Mouse (Mus musculus) gastrocnemius, adult 8-10 months (tissue): ENCODE data around the gene Nf1. TPM values are rescaled to one million over a fixed set of nuclear protein-coding genes. Genes with fewer than 3 reads are reported as not detected.
"Not testable (repeated sequence)": the region's sequence is repeated elsewhere in the genome, so short reads cannot be mapped to it uniquely, and the experiment has no call there.

Experiments used
- DNase-seq, 2 experiments: peaks; one replicate each; pipeline ENCODE4 v3.0.0; 2022; ENCODE audit warnings: low spot score in 2 of 2
- total RNA-seq, 4 experiments: library from RNA; stranded (reverse); gene quantifications; 2 replicates each; pipeline ENCODE4 v1.2.4; 2022

Nf1 gene
- total RNA-seq: 10 to 100 TPM; 13.8 to 17.5 (median 16.6) TPM

DNA sequence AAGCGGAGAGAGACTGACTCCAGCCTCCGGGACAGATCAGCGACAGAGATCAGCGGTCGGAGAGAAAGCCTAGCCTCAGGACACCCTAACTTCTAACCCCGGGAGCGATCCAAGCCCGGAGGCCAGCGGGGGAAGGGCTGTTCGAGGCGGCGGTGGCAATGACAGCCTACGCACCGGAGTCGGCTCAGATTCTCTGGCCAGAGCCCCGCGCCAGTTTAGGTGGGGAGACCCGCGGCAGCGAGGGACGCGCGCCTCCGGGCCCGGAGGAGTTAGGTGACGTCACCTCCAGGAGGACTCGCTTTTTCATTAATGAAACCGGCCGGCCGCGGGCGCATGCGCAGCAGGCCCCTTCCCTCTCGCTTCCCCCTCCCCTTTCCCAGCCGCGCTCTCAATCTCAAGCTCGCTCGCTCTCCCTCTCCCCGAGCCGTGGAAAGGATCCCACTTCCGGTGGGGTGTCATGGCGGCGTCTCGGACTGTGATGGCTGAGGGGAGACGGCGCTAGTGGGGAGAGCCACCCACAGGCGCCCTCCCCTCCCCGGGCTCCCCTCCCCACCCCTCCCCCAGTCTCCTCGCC, at the start of gene Nf1:
TSS of gene Nf1 (plus strand) at position 460 of the 574 bp plus-strand sequence.
- DNase-seq: peak; percentile 92 to 93

DNA sequence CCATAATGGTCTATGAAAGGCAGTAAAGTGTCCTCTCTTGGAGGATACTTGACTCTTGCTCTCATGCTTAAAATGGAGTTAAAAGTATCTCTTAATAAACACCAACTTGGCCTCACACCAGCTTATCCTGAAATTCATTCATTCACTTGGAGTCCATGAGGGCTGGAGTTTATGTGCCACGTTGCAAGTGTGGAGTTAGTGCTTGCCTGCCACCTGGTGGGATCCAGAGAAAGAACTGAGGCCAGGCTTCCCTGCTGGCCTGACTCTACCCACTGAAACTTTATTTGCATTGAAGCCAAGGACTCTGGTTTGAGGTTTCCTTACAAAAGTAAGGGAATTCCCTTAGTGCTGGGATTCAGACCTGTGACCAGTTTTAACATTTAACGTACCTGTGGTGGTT, 49.0 kb upstream of the Nf1 start:
- DNase-seq: peak in 1 of 2 experiments; percentile 12

DNA sequence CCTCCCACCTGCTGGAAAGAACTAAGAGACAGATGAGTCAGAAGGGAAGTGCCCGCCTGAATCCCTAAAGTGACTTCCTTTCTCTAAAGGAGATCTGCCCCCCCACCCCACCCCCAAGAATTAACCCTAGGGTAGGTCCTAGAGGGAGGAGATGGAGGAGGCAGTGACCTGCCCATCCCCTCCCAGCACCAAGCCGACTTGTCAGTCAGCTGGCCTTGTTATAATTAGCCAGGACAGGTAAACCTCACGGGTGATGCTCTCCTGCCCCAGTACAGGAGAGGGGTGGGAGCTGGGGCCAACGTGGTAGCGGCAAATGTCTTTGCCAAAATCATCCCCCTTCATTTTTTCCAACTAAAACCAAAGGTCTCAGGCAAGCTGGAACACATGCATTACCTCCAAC, 47.8 kb upstream of the Nf1 start:
- DNase-seq: no peak

- no peak for DNase-seq
Observed at GRCm38 (mm10) chr11:79292130-79292529, 47.4 kb upstream of the Nf1 start.

DNA sequence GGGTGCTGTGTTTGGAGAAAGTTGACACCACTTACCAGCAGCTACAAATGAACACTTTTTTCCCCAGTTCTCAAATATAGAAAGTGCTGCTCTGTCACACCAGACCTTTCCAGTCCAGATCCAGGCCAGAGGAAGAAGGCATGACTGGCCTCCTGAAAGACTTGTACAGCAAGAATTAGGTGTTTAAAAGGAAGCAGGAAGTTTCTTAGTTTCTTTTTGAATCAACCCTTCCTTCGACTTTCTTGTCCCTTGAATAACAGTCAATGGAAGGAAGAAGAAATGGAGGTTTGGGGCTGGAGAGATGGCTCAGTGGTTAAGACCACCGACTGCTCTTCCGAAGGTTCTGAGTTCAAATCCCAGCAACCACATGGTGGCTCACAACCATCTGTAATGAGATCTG, 46.5 kb upstream of the Nf1 start:
- no peak for DNase-seq

DNA sequence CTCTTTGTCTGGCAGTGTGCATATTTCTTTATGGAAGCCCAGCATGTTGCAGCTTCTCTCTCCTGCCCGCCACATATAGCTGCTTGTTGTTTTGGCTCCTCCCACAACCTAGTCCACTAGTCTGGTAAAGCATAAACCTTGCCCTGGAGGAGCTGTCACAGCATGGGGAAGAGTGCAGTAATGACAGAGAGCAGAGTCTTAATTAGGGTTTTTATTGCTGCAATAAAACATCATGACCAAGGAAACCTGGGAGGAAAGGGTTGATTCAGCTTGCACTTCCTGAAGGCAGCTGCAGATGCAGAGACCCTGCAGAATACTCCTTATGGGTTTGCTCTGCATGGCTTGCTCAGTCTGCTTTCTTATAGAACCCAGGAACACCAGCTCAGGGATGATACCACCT, 45.5 kb upstream of the Nf1 start:
- DNase-seq: no peak

GRCm38 (mm10) chr11:79296167-79296566, 43.3 kb upstream of the Nf1 start:
- DNase-seq: no peak

DNA sequence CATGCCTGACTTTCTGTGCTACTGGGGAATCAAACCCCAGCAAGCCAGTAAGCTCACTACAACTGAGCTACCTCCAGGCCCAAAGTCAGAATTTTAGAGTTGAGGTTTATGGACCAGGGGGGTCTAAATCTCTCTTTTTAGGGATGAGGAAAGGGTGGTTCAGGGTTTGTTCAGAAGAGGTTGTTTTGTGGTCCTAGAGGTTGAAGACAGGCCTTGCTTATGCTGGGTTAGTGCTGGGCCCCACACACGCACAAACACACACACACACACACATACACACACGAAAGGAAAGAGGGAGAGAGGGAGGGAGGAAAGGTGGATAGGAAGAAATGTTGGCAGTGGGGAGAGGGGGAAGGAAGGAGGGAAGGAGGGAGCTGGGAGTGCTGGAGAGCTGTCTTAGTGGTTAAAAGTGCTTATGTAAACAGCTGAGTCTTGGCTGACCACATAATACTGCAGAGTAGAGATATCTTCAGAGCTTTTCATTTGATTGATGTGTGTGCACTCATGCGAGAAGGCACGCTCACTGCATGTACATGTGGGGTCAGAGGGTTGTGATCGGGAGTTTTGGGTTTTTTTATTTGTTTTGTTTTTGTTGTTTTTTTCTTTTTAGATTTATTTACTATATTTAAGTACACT, 42.5 kb upstream of the Nf1 start, which contains the start of gene Gm9964:
TSS of gene Gm9964 (minus strand) at position 51 of the 636 bp plus-strand sequence.
- DNase-seq: no peak

- no peak for DNase-seq
Observed at GRCm38 (mm10) chr11:79299719-79300431, 39.6 kb upstream of the Nf1 start.

DNA sequence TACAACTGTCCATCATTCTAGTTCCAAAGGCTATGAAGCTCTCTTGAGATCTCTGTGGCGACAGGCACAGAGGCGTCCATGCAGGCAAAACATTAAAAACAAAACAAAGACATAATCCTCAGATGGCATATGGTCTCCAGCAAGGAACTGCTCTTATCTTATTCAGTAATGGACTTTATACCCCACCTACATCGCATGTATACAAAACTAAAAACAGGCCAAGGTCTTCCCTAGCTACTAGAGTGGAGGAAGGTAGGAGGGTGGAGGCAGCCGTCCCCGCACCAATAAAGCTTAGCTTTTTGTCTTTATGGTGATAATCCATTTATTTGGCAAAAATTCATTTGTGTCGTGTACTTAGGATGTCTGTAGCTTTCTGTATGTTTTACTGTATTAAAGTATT, 36.4 kb upstream of the Nf1 start:
- DNase-seq: no peak

GRCm38 (mm10) chr11:79304245-79304644, 35.2 kb upstream of the Nf1 start:
- not testable (repeated sequence) for DNase-seq

DNA sequence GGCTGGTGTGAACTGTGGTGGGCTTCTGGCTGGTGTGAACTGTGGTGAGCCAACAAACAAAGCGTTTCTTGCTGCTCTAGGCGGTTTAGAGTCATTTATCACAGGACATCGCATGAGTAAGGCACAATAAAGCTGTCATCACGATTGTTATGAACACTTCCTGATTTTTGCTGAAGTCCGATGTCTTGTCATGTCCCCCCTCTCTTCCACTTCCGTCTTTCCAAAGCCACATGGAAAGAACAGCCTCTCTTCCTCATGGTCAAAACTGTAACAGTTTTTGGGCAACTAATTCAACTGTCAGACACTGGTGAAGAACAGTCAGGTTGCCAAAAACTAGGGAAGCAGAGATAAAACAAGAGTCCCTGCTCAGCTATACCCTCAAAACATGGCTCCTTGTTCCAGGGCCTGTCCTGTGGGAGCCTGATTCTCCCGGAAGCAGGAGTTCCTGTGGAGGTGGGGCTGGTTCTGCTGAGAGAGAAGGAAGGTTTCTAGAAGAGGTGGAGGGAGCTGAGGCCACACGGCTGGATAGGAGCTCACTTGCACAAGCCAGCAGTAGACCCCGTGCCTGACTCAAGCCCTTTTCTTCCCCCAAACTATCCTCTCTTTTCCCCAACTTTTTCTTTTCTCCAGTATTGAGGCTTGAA, 33.7 kb upstream of the Nf1 start:
- no peak for DNase-seq

DNA sequence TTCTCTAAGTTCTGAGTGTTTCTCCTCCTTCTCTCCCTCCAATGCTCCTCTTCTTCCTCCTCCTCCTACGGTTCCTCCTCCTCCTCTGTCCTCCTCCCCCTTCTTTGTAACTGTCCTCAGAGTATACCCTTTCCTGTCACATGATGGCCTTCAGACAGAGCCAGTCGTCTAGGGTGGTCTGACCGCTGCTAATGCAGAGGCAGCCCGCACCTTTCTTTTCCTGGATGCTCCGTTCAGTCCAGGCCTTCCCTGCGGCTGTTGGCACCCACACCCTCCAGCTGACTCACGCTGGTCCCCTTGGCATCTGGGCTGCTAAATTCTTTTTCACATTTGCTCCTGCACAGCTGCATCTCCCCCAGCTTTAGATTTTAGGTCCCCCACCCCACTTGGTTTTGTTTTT, 33.0 kb upstream of the Nf1 start:
- peak; percentile 9 to 12 for DNase-seq

DNA sequence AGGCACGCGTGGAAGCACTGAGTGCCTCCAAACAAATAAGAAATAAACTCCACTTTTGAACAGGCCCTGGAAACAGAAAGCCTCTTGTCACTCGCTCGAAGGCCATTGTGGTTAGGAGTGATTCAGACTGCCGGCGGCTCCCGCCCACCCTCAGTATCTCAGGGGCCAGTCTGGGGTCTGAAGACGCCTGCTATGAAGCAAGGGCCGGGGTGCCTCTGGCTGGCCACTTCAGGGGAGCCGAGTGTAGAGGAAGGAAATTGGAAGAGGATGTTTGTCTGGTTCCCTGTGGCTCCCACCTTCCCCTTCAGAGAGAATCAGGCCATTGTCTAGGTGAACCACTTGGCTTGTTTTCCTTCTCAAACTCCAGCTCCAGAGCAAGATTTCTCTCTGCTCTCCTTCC, 32.5 kb upstream of the Nf1 start:
- no peak for DNase-seq

DNA sequence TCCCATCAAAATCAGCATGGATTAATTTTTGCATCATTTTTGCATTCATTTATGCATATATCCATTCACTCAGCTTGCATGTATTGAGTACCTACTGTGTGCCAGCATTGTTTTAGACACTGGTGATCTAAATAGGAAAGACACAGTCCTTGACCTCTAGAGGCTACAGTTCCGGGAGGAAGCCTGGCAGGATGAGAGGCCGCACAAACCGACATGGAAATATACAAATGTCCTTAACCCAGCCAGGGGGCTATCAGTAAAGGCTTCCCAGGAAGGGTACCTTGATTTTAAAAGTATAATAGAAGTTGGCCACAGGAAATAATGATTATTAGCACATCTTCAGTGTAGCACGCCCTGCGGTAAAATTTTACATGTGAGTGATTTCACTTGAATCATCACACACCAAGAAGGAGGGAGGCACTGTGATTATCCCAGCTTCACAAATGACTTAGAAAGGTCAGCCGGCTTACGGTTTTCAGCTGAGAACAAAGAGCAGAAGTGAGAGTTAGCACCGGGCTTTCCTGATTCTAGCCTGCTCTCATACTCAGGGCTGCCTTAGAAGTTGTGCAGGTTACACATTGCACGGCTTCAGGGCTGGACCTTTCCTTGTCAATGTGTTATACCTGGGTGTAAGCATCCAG, 31.8 kb upstream of the Nf1 start:
- no peak for DNase-seq

DNA sequence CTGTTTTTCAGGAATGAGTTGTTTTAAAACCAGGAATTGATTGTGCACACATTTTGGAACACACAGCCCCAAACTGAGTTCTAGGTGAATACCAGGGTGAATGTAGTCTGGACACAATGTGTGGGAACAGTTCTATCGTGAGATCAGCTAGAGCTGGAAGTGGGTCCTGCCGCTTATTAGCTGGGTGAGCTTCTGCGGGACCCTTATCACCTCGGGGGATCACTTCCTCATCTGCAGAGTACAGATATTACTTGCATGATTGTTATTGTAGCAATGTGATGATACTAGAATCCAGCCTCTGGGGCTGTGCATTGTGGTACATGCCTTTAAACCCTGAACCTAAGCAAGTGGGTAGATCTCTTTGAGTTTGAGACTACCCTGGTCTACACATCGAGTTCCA, 29.0 kb upstream of the Nf1 start:
- DNase-seq: no peak

DNA sequence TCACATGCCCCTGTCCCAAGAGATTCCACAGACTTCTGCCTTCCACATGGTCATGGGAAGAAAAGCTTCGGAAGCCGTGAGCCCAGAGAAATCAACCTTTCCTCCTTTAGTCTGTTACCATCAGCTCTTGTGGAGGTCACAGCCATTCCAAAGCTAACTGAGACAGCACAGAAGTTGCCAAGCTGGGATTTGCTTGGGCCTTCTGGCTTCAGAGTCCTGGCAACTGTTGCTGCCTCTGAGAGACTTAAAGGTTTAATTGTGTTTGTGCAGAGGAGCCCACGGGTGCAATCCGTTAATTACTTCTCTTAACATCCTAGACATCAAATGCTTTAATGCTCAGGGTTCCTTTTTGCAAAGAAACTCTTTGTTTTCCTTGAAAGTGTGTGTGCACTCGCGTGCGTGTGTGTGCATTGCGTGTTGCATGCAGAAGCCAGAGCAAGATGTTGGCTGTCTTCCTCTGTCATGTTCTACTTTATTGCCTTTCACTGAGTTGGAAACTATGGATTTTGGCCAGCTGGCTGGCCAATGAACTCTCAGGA, 22.6 kb upstream of the Nf1 start:
- no peak for DNase-seq

DNA sequence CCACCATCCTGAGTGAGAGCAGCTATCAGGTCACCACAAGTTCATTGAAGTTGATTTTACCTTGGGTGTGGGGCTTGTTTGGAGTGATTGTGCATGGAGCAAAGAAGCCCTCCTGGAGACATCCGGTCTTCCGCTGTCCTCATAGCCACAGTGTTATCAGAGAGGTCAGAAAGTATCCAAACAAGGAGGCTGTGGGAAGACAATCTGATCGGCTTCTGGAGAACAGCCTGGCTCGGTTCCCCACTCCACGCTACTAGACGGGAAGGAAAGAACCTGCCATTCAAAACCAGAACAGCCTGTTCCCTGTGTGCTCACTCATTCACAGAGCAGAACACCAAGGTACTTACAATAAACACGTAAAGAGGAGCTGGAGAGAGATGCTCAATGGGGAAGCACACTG, 19.7 kb upstream of the Nf1 start:
- DNase-seq: no peak

DNA sequence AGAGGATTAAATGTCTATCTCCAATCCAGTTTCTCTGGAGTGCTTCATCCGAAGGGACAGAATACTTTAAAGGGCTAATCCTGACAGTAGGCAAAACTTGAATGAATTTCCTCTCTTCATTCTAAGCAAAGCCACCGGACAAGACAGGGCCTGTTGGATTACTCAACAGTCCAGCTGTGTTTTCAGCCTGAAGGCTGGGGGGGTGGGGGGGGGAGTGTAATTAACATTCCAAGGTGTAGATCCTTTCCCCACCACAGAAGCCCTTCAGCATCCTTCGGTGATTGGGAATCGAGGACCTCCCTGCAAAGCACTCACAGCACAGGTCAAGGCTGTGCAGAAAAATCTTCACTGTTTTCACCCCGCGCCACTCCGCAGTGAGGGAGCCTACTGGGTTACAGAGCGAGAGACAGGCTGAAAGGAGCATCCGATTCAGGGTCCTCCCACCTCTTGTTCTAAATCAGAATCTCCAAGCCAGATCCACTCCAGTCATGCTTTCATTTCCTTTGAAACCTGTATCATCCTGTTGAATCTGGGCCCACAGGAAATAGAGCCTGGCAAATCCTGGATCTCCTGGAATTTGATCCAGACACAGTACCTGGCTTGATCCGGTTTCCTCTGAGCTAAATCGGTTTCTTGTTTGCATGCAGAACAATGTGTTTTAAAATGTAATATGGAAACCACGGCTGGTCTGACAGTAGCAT, 15.4 kb upstream of the Nf1 start:
- no peak for DNase-seq

DNA sequence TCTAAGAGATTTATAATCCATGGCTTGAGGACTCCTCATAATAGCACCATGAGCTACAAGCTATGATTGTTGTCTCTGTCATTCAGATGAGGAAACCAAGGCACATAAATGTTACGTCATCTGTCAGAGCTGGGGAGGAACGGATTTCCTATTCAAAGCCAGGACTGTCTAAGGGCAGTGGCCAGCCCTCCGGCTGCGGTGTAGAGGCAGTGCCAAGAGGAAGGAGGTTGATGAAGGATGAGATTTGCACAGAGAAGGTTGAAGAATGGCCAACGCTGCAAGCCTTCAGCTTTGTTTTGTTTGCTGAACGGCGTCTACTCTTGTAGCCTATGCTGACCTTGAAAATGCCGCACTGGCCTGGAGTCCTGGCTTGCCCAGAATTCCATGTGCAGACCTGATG, 13.8 kb upstream of the Nf1 start:
- DNase-seq: no peak

DNA sequence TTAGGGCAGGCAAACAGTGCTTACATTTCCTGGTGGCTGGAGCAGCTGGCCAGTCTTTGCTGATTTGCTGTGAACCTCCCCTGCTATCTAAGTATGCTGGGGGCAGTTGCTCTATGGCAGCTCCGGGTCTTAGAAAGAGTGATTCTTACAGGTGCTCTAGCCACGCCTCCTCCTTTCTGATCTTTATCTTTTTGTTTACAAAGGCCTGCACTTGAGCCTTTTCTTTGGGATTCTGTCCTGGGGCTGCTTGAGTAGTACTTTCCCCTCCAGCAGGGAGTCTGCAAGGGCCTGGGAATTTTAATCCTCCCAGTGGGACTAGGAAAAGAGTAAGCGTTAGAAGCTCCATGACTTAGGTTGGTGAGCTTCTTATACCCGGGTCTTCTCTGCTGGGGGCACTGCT, 12.4 kb upstream of the Nf1 start:
- DNase-seq: no peak
